Mouse (Mus musculus) kidney, postnatal 36 days (tissue): Measurements from ENCODE around the gene Il2ra.
A peak's percentile ranks its signal among the peaks of the same experiment; 100 is the strongest.

Experiments used
- DNase-seq, 2 experiments: peaks; one replicate each; pipeline ENCODE4 v3.0.0; 2021 to 2022; ENCODE audit warnings: mixed read lengths in 2 of 2

The Il2ra gene

GRCm38 (mm10) chr2:11653780-11654179, 11.2 kb downstream of the Il2ra start:
- no peak for DNase-seq

- no peak for DNase-seq
Observed at GRCm38 (mm10) chr2:11654990-11655931, 12.7 kb downstream of the Il2ra start.

- no peak for DNase-seq
Observed at GRCm38 (mm10) chr2:11657581-11657980, 15.0 kb downstream of the Il2ra start.

GRCm38 (mm10) chr2:11659263-11659662, 16.7 kb downstream of the Il2ra start:
- DNase-seq = no peak

- DNase-seq = no peak
Observed at GRCm38 (mm10) chr2:11662143-11662906, 19.7 kb downstream of the Il2ra start.

GRCm38 (mm10) chr2:11662907-11663230, 20.3 kb downstream of the Il2ra start:
- DNase-seq = no peak

GRCm38 (mm10) chr2:11663961-11664360, 21.4 kb downstream of the Il2ra start:
- DNase-seq = peak; percentile 90 to 94

- DNase-seq = peak; percentile 12 to 73
Observed at GRCm38 (mm10) chr2:11664367-11664766, 21.8 kb downstream of the Il2ra start.

GRCm38 (mm10) chr2:11664806-11665205, 22.2 kb downstream of the Il2ra start:
- DNase-seq = peak; percentile 39 to 69

- peak; percentile 76 to 78 for DNase-seq
Observed at GRCm38 (mm10) chr2:11665326-11665725, 22.7 kb downstream of the Il2ra start.

- peak in 1 of 2 experiments; percentile 39 for DNase-seq
Observed at GRCm38 (mm10) chr2:11672144-11672543, 29.5 kb downstream of the Il2ra start.

GRCm38 (mm10) chr2:11679626-11680025, 37.0 kb downstream of the Il2ra start:
- DNase-seq = no peak

- DNase-seq = no peak
Observed at GRCm38 (mm10) chr2:11682712-11683111, 40.1 kb downstream of the Il2ra start.

- DNase-seq = no peak
Observed at GRCm38 (mm10) chr2:11686512-11686911, 43.9 kb downstream of the Il2ra start.

- peak in 1 of 2 experiments; percentile 33 for DNase-seq
Observed at GRCm38 (mm10) chr2:11687436-11687835, 44.8 kb downstream of the Il2ra start.

GRCm38 (mm10) chr2:11690201-11690890, 47.7 kb downstream of the Il2ra start:
- no peak for DNase-seq

- DNase-seq = no peak
Observed at GRCm38 (mm10) chr2:11693352-11693751, 50.7 kb downstream of the Il2ra start.

- peak; percentile 71 to 72 for DNase-seq
Observed at GRCm38 (mm10) chr2:11694104-11694503, 51.5 kb downstream of the Il2ra start.

GRCm38 (mm10) chr2:11695867-11696266, 53.3 kb downstream of the Il2ra start:
- DNase-seq = peak; percentile 37 to 44

- DNase-seq = peak; percentile 81 to 88
Observed at GRCm38 (mm10) chr2:11698994-11699393, 56.4 kb downstream of the Il2ra start.

GRCm38 (mm10) chr2:11699905-11700304, 57.3 kb downstream of the Il2ra start:
- no peak for DNase-seq

GRCm38 (mm10) chr2:11705201-11706025, 62.8 kb downstream of the Il2ra start, which contains the start of gene Il15ra:
Gene Il15ra (plus strand): TSS chr2:11705290.
- peak; percentile 95 to 97 for DNase-seq
